Mouse (Mus musculus): Measurements from ENCODE around the gene Grid1.

The Grid1 gene

GRCm38 (mm10) chr14:35112327-35113275 lies 292.7 kb downstream of the Grid1 start:
- in situ Hi-C loops (cut with MboI): no loop called here

GRCm38 (mm10) chr14:35113276-35113645 lies 293.4 kb downstream of the Grid1 start:
- in situ Hi-C loops (cut with MboI): no loop called here

GRCm38 (mm10) chr14:35115913-35116312 lies 296.0 kb downstream of the Grid1 start:
- in situ Hi-C loops (cut with MboI): no loop called here

- in situ Hi-C loops (cut with MboI): no loop called here
These were observed 300.2 kb downstream of the Grid1 start for GRCm38 (mm10) chr14:35120089-35120488.

DNA sequence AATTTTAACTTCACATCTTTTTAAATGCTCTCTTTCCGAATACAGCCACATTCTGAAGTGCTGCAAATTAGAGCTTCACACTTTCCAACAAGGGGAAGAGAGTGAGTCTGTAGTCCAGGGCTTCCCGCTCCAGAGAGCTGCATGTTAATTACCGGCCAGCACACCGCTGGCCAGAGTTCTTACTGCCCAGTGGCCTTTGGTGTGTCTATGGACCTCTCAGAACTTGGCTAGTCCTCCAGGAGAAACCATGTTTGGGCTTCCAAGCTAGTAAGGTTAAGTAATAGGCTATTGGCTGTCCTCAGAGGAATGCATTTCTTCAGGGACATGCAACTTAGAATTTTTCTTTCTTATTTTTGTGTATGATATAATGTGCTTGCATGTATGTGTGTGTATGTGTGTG lies 301.0 kb downstream of the Grid1 start:
- in situ Hi-C loops (cut with MboI): no loop called here

DNA sequence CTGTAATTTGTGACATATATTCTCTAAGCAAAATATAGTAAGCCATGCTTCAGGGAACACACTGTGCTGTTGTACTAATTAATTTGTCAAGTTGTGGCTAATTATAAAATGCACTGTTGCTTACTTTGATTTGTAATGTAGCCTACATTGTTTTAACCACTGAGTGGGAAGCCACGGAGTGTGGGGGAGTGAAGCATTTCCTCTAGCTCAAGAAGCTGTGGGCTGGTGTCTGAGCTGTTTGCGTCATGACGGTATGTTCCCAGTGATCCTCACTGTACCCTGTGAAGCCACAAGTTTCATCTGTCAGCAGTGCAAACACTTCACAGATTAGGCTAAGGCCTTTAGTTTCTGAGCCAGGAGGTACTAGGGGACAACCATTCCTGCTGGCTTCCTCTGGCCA lies 302.2 kb downstream of the Grid1 start:
- in situ Hi-C loops (cut with MboI): no loop called here

DNA sequence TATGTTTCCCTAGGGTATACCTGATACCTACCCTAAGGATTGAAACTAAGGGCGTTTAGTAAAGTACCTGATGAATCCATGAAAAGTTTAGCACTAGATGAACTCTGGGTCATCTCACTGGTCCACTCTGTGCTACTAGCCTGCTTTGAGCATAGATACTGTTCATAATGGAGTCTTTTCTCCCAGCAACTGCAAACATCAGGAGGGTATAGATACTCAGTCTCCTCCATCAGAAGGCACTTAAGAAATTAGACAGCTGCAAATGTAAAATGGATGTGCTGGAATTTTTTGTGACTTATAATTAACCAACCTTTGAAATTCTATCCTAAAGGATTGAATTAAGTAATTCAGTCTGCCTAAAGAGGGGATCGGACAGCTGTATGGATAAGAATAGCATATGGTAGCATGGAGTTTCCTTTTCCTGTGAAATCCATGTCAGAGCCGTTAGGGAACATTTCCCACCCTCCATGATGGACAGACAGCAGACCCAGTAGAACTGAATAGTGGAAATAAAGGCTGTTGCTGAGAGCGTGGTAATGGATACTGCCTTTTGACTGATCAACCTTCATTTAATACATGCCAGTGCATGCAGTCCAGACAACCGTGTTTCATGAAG lies 303.5 kb downstream of the Grid1 start:
- in situ Hi-C loops (cut with MboI): no loop called here

DNA sequence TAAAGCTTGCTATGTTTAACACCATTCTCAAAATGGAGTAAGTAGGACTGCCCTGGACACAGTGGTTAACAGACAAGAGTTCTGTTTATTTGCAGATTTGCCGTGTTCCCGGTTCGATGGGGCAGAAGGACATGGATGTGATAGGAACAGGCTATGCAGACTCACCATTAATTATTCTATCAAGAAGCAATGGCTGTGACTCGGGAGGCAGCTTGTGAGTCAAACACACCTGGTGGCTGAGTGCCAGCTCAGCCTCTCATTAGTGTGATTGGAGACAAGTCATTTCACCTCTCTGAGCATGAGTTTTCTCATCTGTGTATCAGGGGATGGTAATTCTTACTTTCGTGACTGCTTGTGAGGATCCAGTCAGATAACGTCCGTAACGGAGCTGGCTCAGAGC lies 307.7 kb downstream of the Grid1 start:
- in situ Hi-C loops (cut with MboI): no loop called here

DNA sequence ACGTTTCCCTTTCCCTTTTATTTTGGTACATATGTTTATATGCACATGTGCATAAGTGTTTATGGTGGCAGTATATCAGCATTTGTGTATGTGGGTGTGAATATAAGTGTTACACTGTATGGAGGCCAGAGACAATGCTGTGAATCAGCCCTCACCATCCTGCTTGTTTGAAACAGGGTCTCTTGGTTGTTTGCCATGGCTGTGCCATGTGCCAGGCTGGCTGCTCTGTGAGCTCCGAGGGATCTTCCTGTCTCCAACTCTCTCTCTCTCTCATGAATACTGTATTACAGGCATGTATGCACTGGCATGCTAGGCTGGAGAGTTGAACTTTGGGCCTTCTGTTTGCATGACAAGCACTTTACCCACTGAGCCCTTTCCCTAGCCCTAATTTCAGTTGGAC lies 315.1 kb downstream of the Grid1 start:
- in situ Hi-C loops (cut with MboI): no loop called here

DNA sequence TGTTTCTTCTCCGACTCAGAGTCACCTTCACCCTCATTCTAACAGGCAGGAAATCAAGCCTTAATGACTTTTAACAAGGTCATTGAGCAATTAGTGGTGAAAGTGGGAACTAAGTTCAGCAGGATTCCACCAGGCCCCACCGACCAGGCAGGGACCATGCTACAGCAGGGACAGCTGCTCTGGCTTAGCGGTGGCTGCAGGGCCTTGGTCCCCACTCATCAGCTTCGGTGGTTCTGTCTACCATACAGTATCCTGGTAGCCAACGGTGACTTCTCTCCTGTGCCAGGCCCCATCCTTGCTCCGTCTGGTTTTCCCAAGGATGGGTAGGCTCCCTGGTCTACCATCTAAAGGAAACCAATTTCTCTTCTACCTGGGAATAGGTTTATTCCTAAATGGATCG lies 318.2 kb downstream of the Grid1 start:
- in situ Hi-C loops (cut with MboI): no loop called here

DNA sequence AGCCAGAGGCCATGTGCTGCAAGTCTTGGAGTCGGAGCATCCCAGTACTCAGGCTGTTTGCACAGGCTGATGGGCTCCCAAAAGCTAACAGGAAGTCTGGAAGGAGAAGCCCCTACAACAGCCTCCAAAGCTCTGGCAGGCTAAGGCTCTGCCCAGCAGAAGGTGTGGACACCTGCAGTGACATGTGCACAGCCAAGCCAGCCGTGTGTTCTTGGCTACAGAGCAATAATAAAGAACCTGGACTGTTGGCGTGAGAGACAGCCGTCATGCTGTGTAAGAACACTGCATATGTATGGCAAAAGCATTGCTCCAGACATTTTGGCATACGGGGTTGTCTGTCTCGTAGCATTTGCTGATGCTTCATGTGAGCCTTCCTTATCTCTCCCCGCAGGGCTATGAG lies 319.9 kb downstream of the Grid1 start:
- in situ Hi-C loops (cut with MboI): no loop called here

GRCm38 (mm10) chr14:35152450-35152849 lies 332.5 kb downstream of the Grid1 start:
- in situ Hi-C loops (cut with MboI): no loop called here

- in situ Hi-C loops (cut with MboI): no loop called here
These were observed 333.9 kb downstream of the Grid1 start for GRCm38 (mm10) chr14:35153701-35154277.

GRCm38 (mm10) chr14:35154364-35154763 lies 334.5 kb downstream of the Grid1 start:
- in situ Hi-C loops (cut with MboI): no loop called here

DNA sequence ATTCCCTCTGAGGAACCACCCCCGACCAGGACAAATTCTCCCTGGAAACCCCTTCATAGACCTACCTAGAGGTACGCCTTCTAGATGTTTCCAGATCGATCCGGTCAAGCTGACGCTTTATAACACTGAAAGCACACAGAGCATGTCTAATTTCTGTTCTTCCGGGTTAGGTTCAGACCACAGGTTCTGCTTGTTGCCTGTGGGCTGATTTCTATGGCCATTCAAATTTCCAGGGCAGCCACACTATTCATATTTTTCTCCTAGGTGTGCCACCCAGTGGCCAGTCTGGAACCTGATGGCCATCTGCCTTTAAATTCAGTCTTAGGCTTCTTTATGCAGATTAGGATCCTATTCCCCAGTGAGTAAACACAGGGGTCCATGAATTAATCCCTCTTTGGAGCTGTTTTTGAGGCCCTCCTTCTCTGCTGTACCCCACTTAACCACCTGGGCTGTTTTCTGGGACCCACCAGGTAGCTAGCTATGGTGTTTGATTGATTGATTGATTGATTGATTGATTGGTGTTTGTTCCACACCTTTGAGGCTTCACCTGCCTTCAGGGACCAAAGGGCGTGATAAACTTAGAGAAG lies 337.3 kb downstream of the Grid1 start:
- in situ Hi-C loops (cut with MboI): no loop called here

DNA sequence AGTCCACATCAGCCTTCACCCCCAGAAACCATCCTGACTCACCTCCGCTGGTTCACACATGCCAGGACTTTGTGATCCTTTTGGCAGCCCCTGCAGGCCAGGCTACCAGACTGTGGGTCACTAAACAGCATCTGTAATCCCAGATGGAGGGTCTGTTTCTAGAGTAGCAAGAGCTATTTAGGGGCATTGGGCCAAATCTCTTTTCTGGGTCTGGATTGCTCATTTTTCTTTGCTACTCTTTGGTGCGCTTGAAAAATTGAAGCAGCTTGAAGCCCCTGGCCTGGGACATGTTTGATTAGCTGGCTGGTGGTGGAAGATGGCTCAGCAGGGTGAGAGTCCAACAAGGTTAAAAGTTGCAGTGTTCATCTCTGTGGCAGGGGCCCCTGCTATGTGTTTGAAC lies 339.4 kb downstream of the Grid1 start:
- in situ Hi-C loops (cut with MboI): no loop called here

DNA sequence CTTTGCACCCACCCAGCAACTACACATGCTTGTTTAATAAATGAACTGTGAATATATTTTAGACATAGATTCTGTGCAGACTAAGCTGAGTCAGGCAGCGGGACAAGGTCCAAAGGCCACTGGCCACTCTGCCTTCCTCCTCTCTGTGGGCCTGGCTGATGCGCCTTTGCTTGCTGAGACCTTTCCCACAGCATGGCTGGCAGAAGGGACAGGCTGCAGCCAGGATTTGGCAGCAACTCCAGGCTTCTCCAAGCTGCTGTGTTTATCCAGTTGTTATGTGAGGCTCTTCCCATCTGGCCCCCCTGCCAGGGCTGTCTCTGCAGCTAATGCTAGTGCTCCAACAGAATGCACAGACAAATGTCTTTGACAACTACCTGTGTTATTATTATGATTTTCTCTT lies 347.5 kb downstream of the Grid1 start:
- in situ Hi-C loops (cut with MboI): no loop called here

DNA sequence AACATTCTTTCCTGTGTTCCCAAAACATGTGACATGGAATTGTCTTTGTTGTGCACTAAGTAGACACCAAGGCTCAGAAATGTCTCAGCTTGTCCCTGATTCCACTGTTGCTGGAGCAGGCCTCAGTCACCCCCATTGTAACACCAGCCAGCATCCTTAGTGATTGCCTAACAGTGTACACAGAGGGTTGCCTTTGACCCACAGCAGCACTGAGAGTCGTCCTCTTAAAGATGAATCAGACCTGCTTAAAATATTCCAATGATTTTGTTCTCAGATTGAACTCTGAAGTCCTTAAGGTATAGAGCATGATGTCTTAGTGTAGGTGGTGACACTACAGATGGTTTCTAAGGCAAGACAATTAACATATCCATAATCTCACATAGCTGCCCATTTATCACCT lies 354.0 kb downstream of the Grid1 start:
- in situ Hi-C loops (cut with MboI): no loop called here

- in situ Hi-C loops (cut with MboI): no loop called here
These were observed 356.1 kb downstream of the Grid1 start for GRCm38 (mm10) chr14:35176021-35176420.

DNA sequence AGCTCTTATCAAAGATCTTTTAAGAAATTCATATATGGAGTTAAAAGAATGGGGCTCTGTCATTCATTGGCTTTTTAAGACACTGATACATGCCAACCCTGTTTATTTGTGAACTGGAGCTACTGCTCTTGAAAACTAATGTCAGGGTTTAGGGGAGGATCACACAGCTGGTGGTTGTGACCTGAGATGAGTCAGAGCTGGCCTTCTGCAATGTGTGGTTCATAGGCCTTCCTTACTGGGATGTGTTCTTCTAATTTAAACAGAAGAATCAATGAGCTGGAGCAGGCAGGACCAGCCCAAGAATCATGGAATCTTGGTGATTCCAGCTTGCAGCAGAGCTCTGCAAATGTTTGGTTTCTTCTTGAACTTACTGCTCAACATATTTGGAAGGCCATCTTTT lies 359.2 kb downstream of the Grid1 start:
- in situ Hi-C loops (cut with MboI): no loop called here

- in situ Hi-C loops (cut with MboI): no loop called here
These were observed 365.5 kb downstream of the Grid1 start for GRCm38 (mm10) chr14:35185399-35185798.

GRCm38 (mm10) chr14:35192256-35192655 lies 372.3 kb downstream of the Grid1 start:
- in situ Hi-C loops (cut with MboI): no loop called here

DNA sequence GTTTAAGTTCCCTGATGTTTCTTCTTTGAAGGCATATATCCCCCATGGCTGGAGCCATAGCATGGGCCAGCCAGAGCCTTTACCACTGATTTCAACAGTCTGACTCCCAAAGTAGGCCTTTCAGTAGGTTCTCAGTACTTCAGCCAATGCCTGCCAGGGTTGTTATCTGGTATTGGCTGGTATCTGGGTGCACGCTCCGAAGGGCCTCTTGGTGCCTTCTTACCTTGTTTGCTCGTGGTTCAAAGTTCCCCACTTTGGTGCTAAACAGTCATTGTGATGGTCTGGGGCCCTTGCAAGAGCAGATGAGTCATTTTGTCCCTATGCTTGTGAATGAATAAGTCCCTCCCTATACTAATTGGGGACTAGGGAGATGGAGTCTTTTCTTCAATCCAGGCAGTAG lies 377.5 kb downstream of the Grid1 start:
- in situ Hi-C loops (cut with MboI): no loop called here
